Mouse (Mus musculus) kidney, embryonic 16.5 days (tissue): ENCODE measurements around the gene Ifrd1. TPM values are rescaled to one million over a fixed set of nuclear protein-coding genes. Genes with fewer than 3 reads are reported as not detected.
A peak's percentile ranks its signal among the peaks of the same experiment; 100 is the strongest.

Source experiments
- ATAC-seq: fragments of 200-750 bp; cut with Nextera tagmentation; 2 replicates; pipeline ENCODE4 v1.8.0; 2017; ENCODE audit warnings: moderate TSS enrichment; ENCODE audit not compliant: low FRiP score, low TSS enrichment
- H3K27ac ChIP-seq: fragments of 300-500 bp; sonication (generic); 2 replicates; pipeline ENCODE4 v1.5.1; 2014; ENCODE audit warnings: low read length
- H3K27me3 ChIP-seq: fragments of 300-500 bp; sonication (generic); 2 replicates; pipeline ENCODE4 v1.6.1; 2014; ENCODE audit warnings: low read length, control low read depth, mixed read lengths; ENCODE audit not compliant: insufficient read depth
- H3K36me3 ChIP-seq: fragments of 300-500 bp; sonication (generic); 2 replicates; pipeline ENCODE4 v1.6.1; 2014; ENCODE audit warnings: low read length, control low read depth, mixed read lengths; ENCODE audit not compliant: insufficient read depth
- H3K4me1 ChIP-seq: fragments of 300-500 bp; sonication (generic); 2 replicates; pipeline ENCODE4 v1.6.1; 2014; ENCODE audit warnings: low read length, control low read depth, mixed read lengths; ENCODE audit not compliant: insufficient read depth
- H3K4me2 ChIP-seq: fragments of 300-500 bp; sonication (generic); replicated peaks from 2 replicates; pipeline ENCODE4 v1.6.1; 2014; ENCODE audit warnings: low read depth, low read length
- H3K4me3 ChIP-seq: fragments of 300-500 bp; sonication (generic); 2 replicates; pipeline ENCODE4 v1.5.1; 2014; ENCODE audit warnings: mild to moderate bottlenecking, low read length
- H3K9ac ChIP-seq: fragments of 300-500 bp; sonication (generic); replicated peaks from 2 replicates; pipeline ENCODE4 v1.6.1; 2014; ENCODE audit warnings: low read length
- H3K9me3 ChIP-seq: fragments of 300-500 bp; sonication (generic); 2 replicates; pipeline ENCODE4 v1.6.1; 2016; ENCODE audit warnings: low read length, control low read depth
- WGBS: fragments of 180-500 bp; shearing (Covaris S2); extraction: QIAGEN DNeasy Blood & Tissue Kit; methylation state at CpG from one replicate; pipeline ENCODE4 v1.1.7; 2014; 5-methylcytosine and 5-hydroxymethylcytosine counted together
- polyA plus RNA-seq: library from polyadenylated mRNA; unstranded; fragments of >200 nt; fragmentation: Nextera tagmentation; extraction: Ambion mirVana; gene quantifications from 2 replicates; pipeline ENCODE4 v1.2.1, GENCODE M21; 2015

Gene Ifrd1
- polyA plus RNA-seq, 1 experiment from 2014 or later = 88.7 TPM

DNA sequence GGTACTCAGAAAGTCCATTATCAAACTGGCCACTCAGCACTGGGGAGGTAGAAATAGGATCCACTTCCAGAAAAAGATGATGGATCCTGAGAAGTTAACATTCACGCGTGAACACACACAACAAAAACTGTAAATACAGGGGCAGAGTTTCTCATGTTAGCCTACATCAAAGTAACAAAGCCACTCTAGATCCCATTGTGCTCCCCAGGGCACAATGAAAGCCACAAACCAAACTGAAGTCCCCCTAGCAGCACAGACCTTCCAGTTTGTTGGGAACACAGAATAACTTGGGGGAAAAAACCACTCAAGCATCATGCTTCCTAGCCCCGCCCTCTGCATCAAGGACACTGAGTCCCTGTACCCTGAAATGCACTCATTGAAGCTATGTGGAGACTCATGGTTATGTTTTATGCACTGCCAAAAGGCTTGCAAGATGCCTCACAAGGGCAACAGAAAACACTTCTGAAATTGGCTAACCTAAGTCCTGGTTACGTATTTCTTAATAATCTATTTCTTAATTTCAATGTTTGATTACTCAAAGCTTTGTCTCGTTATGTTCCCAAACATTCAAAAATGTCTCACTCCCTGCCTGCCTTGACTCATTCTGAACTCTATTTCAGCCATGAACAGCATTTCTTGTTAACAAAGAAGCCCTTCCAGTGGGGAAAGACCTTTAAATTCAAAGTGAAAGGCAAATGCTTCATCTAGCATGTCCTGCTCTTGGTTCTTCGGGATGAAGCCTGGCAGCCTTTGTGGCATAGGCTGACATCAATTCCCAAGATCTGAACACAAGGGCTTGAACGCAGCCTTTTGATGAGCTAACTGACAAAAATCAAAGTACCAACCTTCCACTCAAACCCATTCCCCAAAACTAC is 45.9 kb downstream of the Ifrd1 start:
- H3K9me3 ChIP-seq = no peaks in the 10 kb centered on the region
- 93% methylated on average over 7 of the region's 7 CpGs for WGBS
- H3K36me3 ChIP-seq = peaks cover 44% of the 10 kb centered on the region
- no peak overlapping the region for H3K9ac ChIP-seq
- H3K4me3 ChIP-seq = no peak overlapping the region
- H3K4me2 ChIP-seq = no peak overlapping the region
- H3K4me1 ChIP-seq = no peaks in the 10 kb centered on the region
- H3K27ac ChIP-seq = no peak overlapping the region
- no peak for ATAC-seq
- H3K27me3 ChIP-seq = no peaks in the 10 kb centered on the region

DNA sequence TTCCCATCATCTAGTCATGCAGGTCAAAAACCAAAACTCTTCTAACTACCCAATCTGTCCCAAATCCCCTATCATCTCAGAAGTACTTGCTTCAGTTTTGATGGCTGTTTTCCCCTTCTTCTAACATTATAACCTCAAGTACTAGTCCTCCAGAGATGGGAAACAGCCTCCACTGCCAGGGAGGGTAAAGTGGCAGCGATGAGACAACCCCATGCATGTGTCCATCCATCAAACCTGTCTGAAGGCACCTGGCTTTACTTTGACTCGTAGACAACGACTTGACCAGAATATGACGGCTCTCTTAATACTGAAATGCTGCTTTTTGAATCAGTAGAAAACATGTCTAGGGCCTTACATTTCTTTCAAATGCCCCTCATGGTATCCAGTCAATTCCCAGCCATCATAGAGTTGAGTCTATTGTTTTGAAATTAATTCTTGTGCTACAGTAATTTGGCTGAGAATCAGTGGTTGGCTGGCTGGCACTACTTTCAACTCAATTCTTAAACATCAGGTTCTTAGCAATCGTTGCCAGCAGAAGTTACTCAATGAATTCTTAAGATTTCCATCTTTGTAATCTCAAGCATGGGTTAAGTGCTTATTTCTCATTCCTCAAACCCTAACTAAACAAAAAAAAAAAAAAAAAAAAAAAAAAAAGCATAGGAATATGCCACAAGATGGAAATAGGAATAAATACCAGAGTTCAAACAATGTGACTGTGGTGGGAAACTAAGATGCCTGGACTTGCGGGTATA is 47.6 kb downstream of the Ifrd1 start:
- ATAC-seq = no peak
- no peak overlapping the region for H3K9ac ChIP-seq
- H3K9me3 ChIP-seq = no peaks in the 10 kb centered on the region
- WGBS = 90% methylated on average over 6 of the region's 6 CpGs
- no peaks in the 10 kb centered on the region for H3K4me1 ChIP-seq
- no peak overlapping the region for H3K27ac ChIP-seq
- H3K4me3 ChIP-seq = no peak overlapping the region
- peaks cover 28% of the 10 kb centered on the region for H3K36me3 ChIP-seq
- H3K4me2 ChIP-seq = no peak overlapping the region
- H3K27me3 ChIP-seq = no peaks in the 10 kb centered on the region

DNA sequence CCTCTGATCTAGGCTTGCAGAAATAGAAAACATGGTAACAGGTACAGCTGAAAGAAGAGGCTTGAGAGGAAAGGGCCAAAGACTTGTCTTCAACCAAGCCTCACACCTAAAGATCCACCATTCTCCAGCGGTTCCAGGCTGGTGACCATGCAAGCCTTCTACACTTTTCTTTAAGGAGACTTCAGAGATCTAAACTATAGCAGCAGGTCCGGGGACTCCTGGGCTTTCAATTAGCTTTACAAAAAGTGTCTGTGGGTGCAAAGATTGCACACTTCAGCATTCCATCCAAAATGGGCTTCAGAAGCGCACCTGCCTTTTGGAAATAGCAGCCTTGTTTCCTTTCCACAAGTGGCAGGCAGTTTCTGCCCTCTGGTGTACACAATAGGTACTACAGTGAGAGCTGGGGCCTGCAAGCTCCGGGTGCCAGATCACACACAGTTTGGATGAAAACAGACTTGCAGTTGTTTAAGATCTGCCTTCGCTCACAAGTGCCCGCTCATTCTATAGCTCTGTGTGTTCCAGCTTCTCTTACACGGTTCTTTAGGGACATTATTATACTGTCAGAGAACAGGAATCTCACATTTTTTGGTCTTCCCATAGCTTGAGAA is 48.4 kb downstream of the Ifrd1 start:
- no peak overlapping the region for H3K27ac ChIP-seq
- ATAC-seq = peak; percentile 46; the same call in 1 of the 2 replicates
- no peaks in the 10 kb centered on the region for H3K4me1 ChIP-seq
- no peak overlapping the region for H3K9ac ChIP-seq
- no peaks in the 10 kb centered on the region for H3K27me3 ChIP-seq
- peaks cover 21% of the 10 kb centered on the region for H3K36me3 ChIP-seq
- H3K4me2 ChIP-seq = no peak overlapping the region
- H3K4me3 ChIP-seq = no peak overlapping the region
- 46% methylated on average over 7 of the region's 7 CpGs for WGBS
- H3K9me3 ChIP-seq = no peaks in the 10 kb centered on the region

DNA sequence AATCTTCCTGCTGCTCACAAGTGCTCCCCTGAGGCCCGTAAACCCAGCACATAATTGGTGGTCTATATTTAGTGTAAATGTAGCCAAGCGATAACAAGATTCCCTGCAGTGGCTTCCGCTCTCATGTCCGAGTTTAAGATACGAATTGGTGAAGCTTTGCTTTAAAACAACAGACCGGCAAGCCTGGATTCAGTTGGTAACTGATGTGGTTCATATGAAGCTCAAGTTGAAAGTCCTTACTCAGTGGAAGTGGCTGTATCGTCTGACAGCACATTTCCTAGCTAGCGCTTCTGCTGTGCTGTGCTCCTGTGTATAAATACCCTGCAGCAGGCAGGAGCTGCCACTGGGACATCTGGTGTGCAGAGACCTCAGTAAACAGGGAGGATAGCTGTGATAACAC is 49.0 kb downstream of the Ifrd1 start, which contains the start of gene Lsmem1:
Gene Lsmem1 (minus strand): TSS at position 189 of the 400 bp plus-strand sequence.
- Histone ChIP-seq H3K9ac (no peak within 1 kb of the TSS), H3K36me3 (peaks cover 17% of the 10 kb centered on the region), H3K9me3 (no peaks in the 10 kb centered on the region), H3K4me3 (no peak within 1 kb of the TSS), H3K27ac (no peak within 1 kb of the TSS), H3K4me1 (no peaks in the 10 kb centered on the region), H3K4me2 (0 out of 2 replicates have a peak within 1 kb of the TSS, but pooled peaks have one; percentile 2), H3K27me3 (no peaks in the 10 kb centered on the region)
- ATAC-seq = no peak
- 71% methylated on average over 8 of the region's 8 CpGs for WGBS

DNA sequence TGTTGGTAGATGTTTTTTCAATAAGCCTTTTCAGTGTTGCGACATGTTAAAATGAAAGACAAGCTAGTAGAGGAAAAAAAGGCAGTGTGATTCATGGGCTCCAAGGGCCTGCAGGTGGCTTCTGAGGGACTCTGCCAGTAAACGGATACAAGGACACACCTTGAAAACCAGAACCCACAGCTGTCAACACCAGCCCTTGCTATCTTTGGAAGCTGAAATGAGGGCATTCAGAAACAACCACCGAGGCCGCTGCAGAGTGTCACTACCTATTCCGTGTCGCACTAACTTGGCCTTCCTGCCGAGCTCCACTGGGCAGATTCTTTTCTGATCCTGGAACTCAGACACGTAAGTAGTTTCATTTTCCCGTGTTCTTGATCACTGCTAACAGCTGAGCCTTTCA is 49.9 kb downstream of the Ifrd1 start:
- H3K36me3 ChIP-seq = peaks cover 11% of the 10 kb centered on the region
- ATAC-seq = no peak
- H3K27ac ChIP-seq = no peak overlapping the region

DNA sequence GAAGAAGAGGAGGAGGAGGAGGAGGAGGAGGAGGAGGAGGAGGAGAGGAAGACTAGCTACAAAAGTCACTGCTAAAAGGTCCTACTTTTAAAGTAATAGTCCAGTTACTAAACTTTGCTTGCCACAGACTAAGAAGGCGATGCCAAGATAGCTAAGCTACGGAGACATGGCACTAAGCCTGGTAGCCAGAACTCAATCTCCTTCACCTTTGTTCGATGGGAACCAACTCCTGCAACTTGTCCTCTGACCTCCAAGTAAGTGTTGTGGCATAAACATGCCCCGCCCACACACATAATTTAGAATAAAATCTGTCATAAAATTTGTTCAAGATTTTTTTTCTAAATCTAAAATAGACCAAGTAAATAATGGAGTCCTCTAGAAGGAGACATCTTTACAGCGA is 50.3 kb downstream of the Ifrd1 start:
- ATAC-seq = no peak
- WGBS = 84% methylated on average over 5 of the region's 5 CpGs
- Histone ChIP-seq H3K4me3 (no peak overlapping the region), H3K9ac (no peak overlapping the region), H3K27ac (no peak overlapping the region), H3K9me3 (no peaks in the 10 kb centered on the region), H3K4me2 (no peak overlapping the region), H3K36me3 (peaks cover 11% of the 10 kb centered on the region), H3K4me1 (no peaks in the 10 kb centered on the region), H3K27me3 (no peaks in the 10 kb centered on the region)

More for the DNA sequence above, 49.9 kb downstream of the Ifrd1 start:
- WGBS = 86% methylated on average over 9 of the region's 9 CpGs
- H3K4me3 ChIP-seq = no peak overlapping the region
- H3K4me1 ChIP-seq = no peaks in the 10 kb centered on the region
- no peak overlapping the region for H3K9ac ChIP-seq
- no peak overlapping the region for H3K4me2 ChIP-seq
- no peaks in the 10 kb centered on the region for H3K9me3 ChIP-seq
- H3K27me3 ChIP-seq = no peaks in the 10 kb centered on the region

DNA sequence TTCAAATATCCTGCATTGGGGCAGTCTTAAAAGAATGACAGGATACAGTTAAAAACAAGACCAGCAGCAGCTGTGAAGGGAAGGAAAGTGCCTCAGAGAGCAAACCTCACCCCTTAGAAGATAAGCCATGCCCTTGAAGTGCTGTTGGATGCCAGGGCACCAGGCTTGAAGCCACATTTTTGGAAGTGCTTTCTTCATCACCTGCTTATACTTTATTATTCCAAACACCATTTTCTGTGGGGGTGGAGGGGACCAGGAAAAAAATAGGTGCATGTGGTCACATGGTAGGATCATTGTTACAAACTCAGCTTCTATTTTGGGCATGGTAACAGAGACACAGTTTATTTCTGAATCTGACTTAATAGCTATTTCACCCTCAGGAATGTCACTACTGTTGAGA is 50.8 kb downstream of the Ifrd1 start:
- Histone ChIP-seq H3K4me2 (no peak overlapping the region), H3K27ac (no peak overlapping the region), H3K4me3 (no peak overlapping the region), H3K27me3 (no peaks in the 10 kb centered on the region), H3K4me1 (no peaks in the 10 kb centered on the region), H3K9me3 (no peaks in the 10 kb centered on the region), H3K36me3 (peaks cover 7% of the 10 kb centered on the region), H3K9ac (no peak overlapping the region)
- no peak for ATAC-seq

DNA sequence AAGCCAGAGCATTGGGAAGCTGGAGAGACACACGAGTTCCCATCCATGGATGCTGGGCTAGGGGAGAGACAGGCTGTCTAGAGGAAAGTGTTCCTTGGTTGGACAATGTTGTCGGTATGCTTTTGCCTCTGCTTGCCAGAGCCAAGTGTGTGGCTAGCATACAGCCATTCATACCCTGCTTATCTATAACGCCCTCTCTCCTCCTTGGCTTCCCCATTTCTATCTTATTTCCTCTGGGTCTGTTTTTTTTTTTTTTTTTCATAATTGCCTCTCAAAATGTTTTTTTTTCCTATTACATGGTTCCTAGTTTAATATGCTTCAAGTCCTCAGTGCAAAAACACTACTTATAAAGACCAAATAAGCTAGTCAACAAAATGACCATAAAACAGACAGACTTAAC is 62.8 kb downstream of the Ifrd1 start:
- 85% methylated on average over 3 of the region's 3 CpGs for WGBS

DNA sequence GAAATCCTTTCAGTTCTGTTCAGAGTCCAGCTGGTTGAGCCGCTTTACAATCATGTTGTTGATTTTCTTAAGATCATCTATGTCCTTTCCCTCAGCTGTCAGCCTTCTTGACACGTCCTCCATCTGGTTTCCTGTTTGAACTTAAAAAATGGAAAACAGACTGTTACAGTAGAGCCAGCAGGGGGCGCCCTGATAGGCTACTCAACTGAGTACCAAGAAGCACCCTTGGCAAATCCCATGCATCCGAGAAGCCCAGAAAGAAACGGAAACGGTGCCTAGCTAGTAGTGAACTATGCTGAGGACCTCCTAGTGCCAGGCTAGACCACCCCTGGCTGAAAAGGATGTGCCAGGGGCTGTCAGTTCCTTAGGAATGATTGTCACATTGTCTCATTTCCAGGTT is 71.2 kb downstream of the Ifrd1 start:
- Histone ChIP-seq H3K4me3 (no peak overlapping the region), H3K4me1 (no peaks in the 10 kb centered on the region), H3K9me3 (no peaks in the 10 kb centered on the region), H3K27ac (no peak overlapping the region), H3K9ac (no peak overlapping the region), H3K27me3 (no peaks in the 10 kb centered on the region), H3K36me3 (no peaks in the 10 kb centered on the region), H3K4me2 (no peak overlapping the region)
- no peak for ATAC-seq
- WGBS = 64% methylated on average over 6 of the region's 6 CpGs

More for the DNA sequence above, 62.8 kb downstream of the Ifrd1 start:
- no peak overlapping the region for H3K9ac ChIP-seq
- no peak overlapping the region for H3K27ac ChIP-seq
- no peak overlapping the region for H3K4me2 ChIP-seq
- H3K4me1 ChIP-seq = no peaks in the 10 kb centered on the region
- no peaks in the 10 kb centered on the region for H3K9me3 ChIP-seq
- H3K27me3 ChIP-seq = no peaks in the 10 kb centered on the region
- H3K36me3 ChIP-seq = no peaks in the 10 kb centered on the region
- ATAC-seq = no peak
- no peak overlapping the region for H3K4me3 ChIP-seq
